Mouse (Mus musculus) midbrain, embryonic 10.5 days (tissue): ENCODE results near the gene Vmn1r197. TPM values are rescaled to one million over a fixed set of nuclear protein-coding genes. Genes with fewer than 3 reads are reported as not detected.
"Not testable (repeated sequence)": the region's sequence is repeated elsewhere in the genome, so short reads cannot be mapped to it uniquely, and the experiment has no call there.

Source experiments
- DNase-seq: peaks from one replicate; pipeline ENCODE4 v3.0.0-alpha.2; 2017; ENCODE audit warnings: low spot score
- H3K27ac ChIP-seq: fragments of 300-500 bp; sonication (generic); replicated peaks from 2 replicates; pipeline ENCODE4 v1.5.1; 2016; ENCODE audit warnings: mild to moderate bottlenecking
- H3K27me3 ChIP-seq: fragments of 300-500 bp; sonication (generic); 2 replicates; pipeline ENCODE4 v1.6.1; 2016; ENCODE audit warnings: low read depth, mild to moderate bottlenecking; ENCODE audit not compliant: poor library complexity, severe bottlenecking
- H3K36me3 ChIP-seq: fragments of 300-500 bp; sonication (generic); 2 replicates; pipeline ENCODE4 v1.6.1; 2016; ENCODE audit warnings: mild to moderate bottlenecking, moderate library complexity
- H3K4me1 ChIP-seq: fragments of 300-500 bp; sonication (generic); 2 replicates; pipeline ENCODE4 v1.6.1; 2016
- H3K4me3 ChIP-seq: fragments of 300-500 bp; sonication (generic); 2 replicates; pipeline ENCODE4 v1.5.1; 2016; ENCODE audit warnings: mild to moderate bottlenecking, moderate library complexity
- H3K9me3 ChIP-seq: fragments of 300-500 bp; sonication (generic); replicated peaks from 2 replicates; pipeline ENCODE4 v1.6.1; 2016; ENCODE audit warnings: mild to moderate bottlenecking
- WGBS: fragments of 180-500 bp; shearing (Covaris S2); methylation state at CpG from one replicate; pipeline ENCODE4 v1.1.7; 2016; 5-methylcytosine and 5-hydroxymethylcytosine counted together
- polyA plus RNA-seq: library from polyadenylated mRNA; unstranded; fragments of >200 nt; fragmentation: Nextera tagmentation; extraction: Ambion mirVana; gene quantifications from 2 replicates; pipeline ENCODE4 v1.2.1, GENCODE M21; 2016

Vmn1r197 gene
- not detected in 2 replicates for polyA plus RNA-seq

DNA sequence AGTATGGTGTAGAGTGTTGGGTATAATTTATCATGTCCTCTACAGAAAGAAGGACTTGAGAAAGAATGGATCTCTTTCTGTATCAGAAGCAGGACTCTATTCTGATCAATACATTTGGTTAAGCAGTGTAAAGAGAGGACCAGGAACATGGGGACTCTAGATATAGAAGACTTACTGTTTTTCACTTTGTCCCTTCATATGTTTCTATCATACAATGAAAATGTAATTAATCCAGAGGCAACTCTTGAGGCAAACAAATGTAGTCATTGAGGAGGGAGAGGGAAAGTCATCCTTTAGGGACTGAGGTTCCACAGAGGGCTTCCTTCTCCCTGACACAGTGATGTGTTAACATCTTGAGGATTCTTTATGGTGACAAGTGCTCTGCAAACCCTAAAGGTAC is at the start of gene Vmn1r197:
Vmn1r197 (plus strand) TSS at position 301 of the 400 bp plus-strand sequence.
- H3K4me3 ChIP-seq = no peak within 1 kb of the TSS
- H3K9me3 ChIP-seq = no peaks in the 10 kb centered on the region
- no peaks in the 10 kb centered on the region for H3K36me3 ChIP-seq
- H3K27ac ChIP-seq = no peak within 1 kb of the TSS
- H3K27me3 ChIP-seq = no peaks in the 10 kb centered on the region
- no peak for DNase-seq
- no peaks in the 10 kb centered on the region for H3K4me1 ChIP-seq

DNA sequence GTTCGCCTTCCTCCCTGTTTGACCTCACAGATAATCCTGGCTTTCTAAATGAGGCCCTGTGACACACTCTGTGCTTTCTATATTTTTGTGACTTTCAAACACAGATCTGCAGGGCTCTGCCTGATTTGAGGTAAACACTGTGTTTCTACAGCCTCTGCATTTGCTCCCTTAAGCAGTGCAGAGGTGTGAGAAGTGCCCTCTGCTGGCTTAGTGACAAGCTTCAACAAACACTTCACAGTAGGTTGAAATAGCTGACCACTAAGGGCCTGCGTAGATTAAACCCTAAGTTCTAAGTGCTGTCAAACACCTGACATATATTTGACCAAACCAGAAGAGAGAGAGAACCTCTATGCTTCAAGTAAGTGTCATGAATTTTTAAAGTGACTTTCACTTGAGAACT is 39.8 kb upstream of the Vmn1r197 start:
- no peaks in the 10 kb centered on the region for H3K4me1 ChIP-seq
- WGBS = 81% methylated on average over 2 of the region's 2 CpGs
- H3K4me3 ChIP-seq = no peak overlapping the region
- no peak overlapping the region for H3K27ac ChIP-seq
- no peaks in the 10 kb centered on the region for H3K9me3 ChIP-seq
- no peak for DNase-seq
- no peaks in the 10 kb centered on the region for H3K36me3 ChIP-seq
- H3K27me3 ChIP-seq = no peaks in the 10 kb centered on the region

DNA sequence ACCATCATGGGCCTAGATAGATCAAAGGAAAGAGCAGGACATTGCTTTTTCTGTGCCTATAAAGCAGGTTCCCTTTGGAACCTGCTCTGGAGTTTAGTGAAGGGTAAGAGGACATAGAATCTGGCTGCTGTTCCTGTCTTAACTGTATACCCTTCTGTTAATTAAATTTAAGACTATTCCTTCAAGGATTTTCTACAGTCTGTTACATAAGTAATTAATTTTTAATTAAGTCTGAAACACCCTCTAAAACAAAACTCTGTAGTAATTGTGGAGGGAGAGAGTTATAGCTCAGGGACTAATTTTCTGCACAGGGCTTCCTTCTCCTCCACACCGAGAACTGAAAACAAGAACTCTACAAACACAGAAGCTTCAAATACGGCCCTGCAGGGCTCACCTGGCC is 34.8 kb upstream of the Vmn1r197 start, which contains the start of gene Vmn1r196:
Vmn1r196 (plus strand) TSS at position 301 of the 400 bp plus-strand sequence.
- 84% methylated on average over 2 of the region's 2 CpGs for WGBS
- Histone ChIP-seq H3K36me3 (no peaks in the 10 kb centered on the region), H3K4me3 (no peak within 1 kb of the TSS)

DNA sequence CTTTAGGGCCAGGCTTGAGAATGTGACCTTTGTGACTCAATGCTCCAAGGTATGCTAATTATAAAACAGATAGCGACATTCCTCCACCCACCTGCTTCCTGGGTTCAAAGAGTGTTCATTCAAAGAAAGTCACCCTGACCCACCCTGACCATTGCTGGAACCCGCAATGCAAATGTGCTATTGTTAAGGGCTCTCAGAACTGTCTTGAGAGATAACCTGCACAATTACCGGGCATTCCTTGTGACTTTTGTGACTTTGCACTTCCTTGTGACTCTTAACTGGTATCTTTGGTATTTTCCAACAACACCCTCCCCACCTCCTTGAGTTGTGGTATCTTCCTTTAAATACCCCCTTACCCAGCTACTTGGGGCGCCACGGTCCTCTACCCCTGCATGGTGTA is 16.3 kb upstream of the Vmn1r197 start:
- not testable (repeated sequence) for H3K36me3 ChIP-seq, H3K4me3 ChIP-seq, DNase-seq, H3K9me3 ChIP-seq, H3K27me3 ChIP-seq, H3K4me1 ChIP-seq, H3K27ac ChIP-seq
- 92% methylated on average over 5 of the region's 5 CpGs for WGBS

More for the DNA sequence above, 34.8 kb upstream of the Vmn1r197 start, which contains the start of gene Vmn1r196:
- DNase-seq = no peak
- H3K27me3 ChIP-seq = no peaks in the 10 kb centered on the region
- no peaks in the 10 kb centered on the region for H3K9me3 ChIP-seq
- H3K27ac ChIP-seq = no peak within 1 kb of the TSS
- H3K4me1 ChIP-seq = no peaks in the 10 kb centered on the region

DNA sequence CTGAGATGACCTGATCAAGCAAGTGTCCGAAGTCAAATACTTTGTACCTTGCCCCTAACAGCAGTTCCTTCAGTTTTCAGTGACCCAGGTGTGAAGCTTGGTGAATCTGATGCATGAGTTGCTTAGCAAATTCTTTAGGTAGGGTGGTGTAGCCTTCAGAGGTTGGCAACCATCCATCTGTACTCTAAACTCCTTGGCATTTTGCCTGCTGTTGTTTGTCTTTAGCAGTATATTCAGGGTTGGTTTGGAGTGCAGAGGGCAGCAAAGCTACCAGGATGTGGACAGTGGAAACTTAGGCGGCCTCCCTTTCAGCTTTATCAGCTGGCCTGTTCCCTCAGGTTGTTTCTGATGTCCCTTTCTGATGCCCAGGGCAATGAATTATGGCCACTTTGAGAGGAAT is 9.0 kb upstream of the Vmn1r197 start:
- no peak for DNase-seq
- Histone ChIP-seq H3K27ac (no peak overlapping the region), H3K4me3 (no peak overlapping the region), H3K36me3 (no peaks in the 10 kb centered on the region), H3K27me3 (no peaks in the 10 kb centered on the region), H3K4me1 (no peaks in the 10 kb centered on the region), H3K9me3 (no peaks in the 10 kb centered on the region)
- WGBS = 90% methylated on average over 2 of the region's 2 CpGs

DNA sequence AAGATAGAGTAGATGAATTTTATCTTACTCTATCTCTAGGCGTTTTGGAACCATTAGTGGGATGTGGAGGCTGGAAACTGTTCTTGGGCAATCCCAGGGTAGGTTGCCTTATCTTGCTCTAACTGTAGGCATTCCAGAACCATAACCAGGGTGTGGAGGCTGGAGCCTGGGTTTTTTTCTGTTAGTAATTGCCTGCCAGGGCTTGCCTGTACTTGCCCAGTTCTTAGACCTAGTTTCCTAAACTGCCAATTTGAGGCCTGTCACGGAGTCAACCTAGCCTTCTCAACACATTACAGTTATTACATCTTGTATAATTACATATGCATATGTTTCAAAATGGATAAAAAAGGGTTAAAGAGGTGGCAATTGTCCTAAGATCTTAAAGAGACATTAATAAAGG is 7.0 kb upstream of the Vmn1r197 start:
- DNase-seq = no peak
- H3K27ac ChIP-seq = no peak overlapping the region
- no peaks in the 10 kb centered on the region for H3K27me3 ChIP-seq
- H3K4me1 ChIP-seq = no peaks in the 10 kb centered on the region
- no peaks in the 10 kb centered on the region for H3K9me3 ChIP-seq
- H3K4me3 ChIP-seq = no peak overlapping the region
- 89% methylated on average over 2 of the region's 2 CpGs for whole genome bisulfite sequencing
- H3K36me3 ChIP-seq = no peaks in the 10 kb centered on the region

DNA sequence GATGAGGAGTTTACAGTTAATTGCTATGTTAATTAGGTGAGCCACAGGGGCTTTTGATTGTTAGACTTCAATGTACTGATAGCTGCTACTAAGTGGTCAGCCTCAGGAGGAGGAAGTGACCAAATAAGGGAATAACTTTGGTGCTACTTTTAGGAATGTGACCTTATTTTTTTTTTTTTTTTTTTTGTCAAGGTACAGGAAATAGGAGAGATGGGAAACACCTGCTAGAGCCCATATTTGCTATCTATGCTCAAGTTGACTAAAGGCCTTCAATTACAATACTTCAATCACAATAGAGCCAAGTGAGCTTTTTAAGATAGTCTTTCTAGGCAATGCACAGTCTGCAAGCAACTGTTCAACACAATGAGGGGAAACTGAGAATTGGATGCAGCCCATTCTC is 4.3 kb upstream of the Vmn1r197 start:
- Histone ChIP-seq H3K36me3 (no peaks in the 10 kb centered on the region), H3K9me3 (no peaks in the 10 kb centered on the region), H3K4me3 (no peak overlapping the region), H3K27ac (no peak overlapping the region), H3K4me1 (no peaks in the 10 kb centered on the region), H3K27me3 (no peaks in the 10 kb centered on the region)
- no peak for DNase-seq

DNA sequence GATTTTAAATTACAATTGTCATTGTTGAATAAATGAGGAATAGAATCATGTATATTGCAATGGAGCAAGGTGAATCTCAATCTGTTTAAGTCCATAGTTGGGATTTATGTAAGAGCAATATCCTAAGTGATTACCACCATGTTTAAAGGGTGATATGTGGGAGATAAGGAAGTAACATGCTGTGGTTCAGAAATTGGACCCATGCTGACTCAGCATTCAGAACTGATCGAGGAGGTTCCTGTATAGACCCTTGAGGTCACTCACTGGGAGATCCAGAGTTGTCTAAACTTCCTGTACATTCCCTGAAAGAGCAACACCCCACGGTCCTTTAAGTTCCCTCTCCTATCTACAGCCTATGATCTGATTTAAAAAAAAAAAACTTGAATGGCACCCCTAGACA is 8.9 kb downstream of the Vmn1r197 start:
- Histone ChIP-seq H3K36me3 (no peaks in the 10 kb centered on the region), H3K4me3 (no peak overlapping the region), H3K9me3 (no peaks in the 10 kb centered on the region), H3K27ac (no peak overlapping the region), H3K27me3 (no peaks in the 10 kb centered on the region), H3K4me1 (no peaks in the 10 kb centered on the region)
- DNase-seq = no peak
- 81% methylated on average over 2 of the region's 2 CpGs for WGBS

DNA sequence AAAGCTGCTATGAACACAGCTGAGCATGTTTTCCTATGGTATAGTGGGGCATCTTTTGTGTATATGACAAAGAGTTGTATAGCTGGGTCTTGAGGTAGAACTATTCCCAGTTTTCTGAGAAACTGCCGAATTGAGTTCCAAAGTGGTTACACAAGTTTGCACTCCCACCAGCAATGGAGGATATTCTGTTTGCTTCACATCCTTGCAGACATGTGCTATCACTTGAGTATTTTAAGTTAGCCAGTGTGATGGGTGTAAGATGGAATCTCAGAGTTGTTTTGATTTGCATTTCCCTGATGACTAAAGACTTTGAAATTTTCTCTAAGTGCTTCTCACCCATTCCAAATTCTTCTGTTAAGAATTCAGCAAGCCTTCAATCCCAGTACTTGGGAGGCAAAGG is 11.2 kb downstream of the Vmn1r197 start:
- no peaks in the 10 kb centered on the region for H3K4me1 ChIP-seq
- DNase-seq = no peak
- 91% methylated on average over 1 of the region's 1 CpGs for WGBS
- no peaks in the 10 kb centered on the region for H3K27me3 ChIP-seq
- H3K36me3 ChIP-seq = no peaks in the 10 kb centered on the region
- no peaks in the 10 kb centered on the region for H3K9me3 ChIP-seq
- no peak overlapping the region for H3K27ac ChIP-seq
- no peak overlapping the region for H3K4me3 ChIP-seq

DNA sequence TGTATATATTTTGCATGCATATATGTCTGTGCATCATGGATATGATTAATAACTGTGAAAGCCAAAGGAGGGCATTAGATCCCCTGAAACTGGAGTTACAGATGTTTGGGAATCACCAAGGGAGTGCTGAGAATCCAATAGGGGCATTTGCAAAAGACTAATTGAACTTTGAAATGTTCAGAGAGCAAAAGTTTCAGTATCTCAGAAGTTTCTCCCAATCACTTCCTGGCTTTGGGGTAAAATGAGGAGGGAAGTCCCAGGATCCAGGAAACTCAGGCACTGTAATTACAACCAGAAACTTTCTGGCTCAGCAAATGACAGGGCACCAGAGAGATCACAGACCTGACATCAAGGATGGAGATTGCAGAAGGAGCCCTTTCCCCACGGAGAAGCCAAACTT is 25.7 kb downstream of the Vmn1r197 start, which contains the start of gene Vmn1r198:
Vmn1r198 (plus strand) TSS at position 301 of the 400 bp plus-strand sequence.
- Histone ChIP-seq H3K36me3 (no peaks in the 10 kb centered on the region), H3K27me3 (no peaks in the 10 kb centered on the region), H3K9me3 (no peaks in the 10 kb centered on the region), H3K4me3 (no peak within 1 kb of the TSS), H3K27ac (no peak within 1 kb of the TSS), H3K4me1 (no peaks in the 10 kb centered on the region)
- DNase-seq = no peak
- WGBS = 76% methylated on average over 1 of the region's 1 CpGs

DNA sequence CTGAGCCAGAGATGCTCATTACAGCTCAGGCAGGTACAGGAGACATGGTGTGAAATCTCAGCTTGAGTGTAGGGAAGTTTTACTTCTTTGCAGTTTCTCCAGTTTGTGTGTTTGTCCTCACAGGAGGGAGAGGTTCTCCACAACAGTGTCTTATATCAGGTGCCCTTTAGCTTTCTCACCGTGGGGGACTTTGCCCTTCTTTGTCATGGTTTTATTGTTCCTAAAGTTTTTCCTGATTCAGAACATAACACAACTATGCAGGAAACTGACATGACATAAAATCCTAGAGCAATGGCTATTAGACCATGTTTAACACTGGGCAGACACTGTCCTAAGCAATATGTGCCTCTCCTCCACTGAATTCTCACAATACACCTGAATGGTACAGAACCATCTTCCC is 26.4 kb downstream of the Vmn1r197 start:
- Histone ChIP-seq H3K27ac (no peak overlapping the region), H3K27me3 (no peaks in the 10 kb centered on the region), H3K4me1 (no peaks in the 10 kb centered on the region), H3K4me3 (no peak overlapping the region), H3K9me3 (no peaks in the 10 kb centered on the region), H3K36me3 (no peaks in the 10 kb centered on the region)
- no peak for DNase-seq
- 88% methylated on average over 1 of the region's 1 CpGs for WGBS

DNA sequence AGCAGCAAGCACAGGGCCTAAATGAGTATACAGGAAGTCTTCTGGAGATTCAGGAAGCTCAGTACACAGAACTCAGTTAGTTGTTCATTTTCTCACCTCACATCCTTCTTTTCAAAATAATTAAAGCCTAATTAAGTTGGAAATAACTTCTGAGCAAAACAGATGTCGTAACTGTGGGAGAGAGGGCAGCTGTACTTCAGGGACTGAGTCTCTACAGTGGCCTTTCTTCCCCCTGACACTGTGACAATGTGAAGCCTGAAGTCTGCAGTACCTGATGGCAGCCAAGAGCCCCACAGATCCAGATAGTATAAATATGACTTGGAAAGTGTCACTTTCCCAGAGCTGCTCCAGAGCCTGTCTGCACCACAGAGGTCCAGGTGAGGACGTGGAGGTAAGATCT is 55.1 kb downstream of the Vmn1r197 start, which contains the start of gene Vmn1r199:
Vmn1r199 (plus strand) TSS at position 301 of the 400 bp plus-strand sequence.
- WGBS = 95% methylated on average over 2 of the region's 2 CpGs
- no peaks in the 10 kb centered on the region for H3K4me1 ChIP-seq
- H3K36me3 ChIP-seq = no peaks in the 10 kb centered on the region
- H3K27me3 ChIP-seq = no peaks in the 10 kb centered on the region
- H3K27ac ChIP-seq = no peak within 1 kb of the TSS
- no peak within 1 kb of the TSS for H3K4me3 ChIP-seq
- no peaks in the 10 kb centered on the region for H3K9me3 ChIP-seq
- DNase-seq = no peak

DNA sequence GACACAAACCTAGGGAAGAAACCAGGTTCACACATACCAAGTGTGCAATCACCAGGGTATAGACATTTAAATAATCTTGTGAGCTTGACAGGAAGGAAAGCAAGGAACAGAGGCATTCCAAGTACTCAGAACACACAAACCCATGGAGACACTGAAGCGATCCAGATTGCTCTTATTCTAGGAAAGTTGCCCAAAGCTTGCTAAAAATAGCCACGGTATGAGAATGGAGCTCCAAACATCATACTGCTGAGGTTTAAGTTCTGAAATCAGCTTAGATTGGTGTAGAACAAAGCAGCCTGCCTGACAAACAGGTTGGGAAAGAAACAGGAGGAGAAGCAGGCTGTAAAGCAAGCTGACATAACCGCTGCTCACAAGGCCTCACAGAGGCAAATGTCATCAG is 56.7 kb downstream of the Vmn1r197 start:
- H3K27me3 ChIP-seq, H3K36me3 ChIP-seq, DNase-seq, H3K9me3 ChIP-seq, H3K4me3 ChIP-seq, H3K4me1 ChIP-seq, H3K27ac ChIP-seq: not testable (repeated sequence)
- WGBS = 77% methylated on average over 3 of the region's 3 CpGs
